Mouse (Mus musculus) CD4-positive, CD25-positive, alpha-beta regulatory T cell, adult 2 months (primary cell): ENCODE data around the gene Rab39b.

Source experiments
- DNase-seq: peaks from one replicate; pipeline ENCODE4 v3.0.0-alpha.2; 2012; ENCODE audit warnings: low read depth, low spot score

Rab39b gene

GRCm38 (mm10) chrX:75577582-75578324 is at the start of gene Rab39b:
Gene Rab39b (minus strand): TSS chrX:75578231.
- peak; percentile 43 for DNase-seq

DNA sequence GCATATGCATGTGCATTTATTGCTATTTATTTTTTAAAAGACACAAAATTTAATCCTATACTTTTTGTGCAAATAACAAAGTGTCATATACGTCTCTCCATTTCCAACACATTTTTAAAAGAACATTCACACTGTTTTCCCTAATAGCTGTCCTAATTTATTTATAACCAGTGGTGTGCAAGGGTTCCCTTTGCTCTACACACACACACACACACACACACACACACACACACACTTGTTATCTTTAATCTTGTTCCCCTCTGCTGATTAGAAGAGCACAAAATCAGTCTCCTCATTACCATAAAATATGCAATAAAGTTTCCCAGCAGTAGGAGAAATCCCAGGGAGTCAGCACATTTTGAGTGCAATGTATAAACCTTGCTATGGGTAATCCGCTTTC is 508 bp upstream of the Rab39b start:
- DNase-seq, result no peak
